Mouse (Mus musculus): Measurements from ENCODE around the gene Gm20441. TPM values are rescaled to one million over a fixed set of nuclear protein-coding genes. Genes with fewer than 3 reads are reported as not detected.
"Not testable (repeated sequence)": the region's sequence is repeated elsewhere in the genome, so short reads cannot be mapped to it uniquely, and the experiment has no call there.

The Gm20441 gene
- polyA plus RNA-seq, 1 experiment, result not detected

GRCm38 (mm10) chr10:75794880-75795279 lies 14.1 kb upstream of the Gm20441 start:
- H3K27ac ChIP-seq (replicated peaks; ENCODE audit: low read depth, low read length), result no peak overlapping the region
- H3K4me1 ChIP-seq (ENCODE audit: control insufficient read depth, insufficient read depth, insufficient read length, low read length), result peaks cover 14% of the 10 kb centered on the region
- no peak overlapping the region for H3K4me3 ChIP-seq (ENCODE audit: insufficient read depth, low read depth, low read length)

- Histone ChIP-seq H3K4me3 (ENCODE audit: insufficient read depth, low read depth, low read length) (no peak overlapping the region), H3K27ac (replicated peaks; ENCODE audit: low read depth, low read length) (no peak overlapping the region), H3K4me1 (ENCODE audit: control insufficient read depth, insufficient read depth, insufficient read length, low read length) (peaks cover 8% of the 10 kb centered on the region; the same call in 1 of the 2 replicates)
Observed at GRCm38 (mm10) chr10:75790773-75791172, 10.0 kb upstream of the Gm20441 start.

GRCm38 (mm10) chr10:75789841-75790240 lies 9.1 kb upstream of the Gm20441 start:
- Histone ChIP-seq H3K4me1 (ENCODE audit: control insufficient read depth, insufficient read depth, insufficient read length, low read length) (0 out of 2 replicates have a peak, but pooled peaks cover 3% of the 10 kb centered on the region), H3K4me3 (ENCODE audit: insufficient read depth, low read depth, low read length) (no peak overlapping the region), H3K27ac (replicated peaks; ENCODE audit: low read depth, low read length) (no peak overlapping the region)

GRCm38 (mm10) chr10:75789081-75789735 lies 8.5 kb upstream of the Gm20441 start:
- Histone ChIP-seq H3K27ac (replicated peaks; ENCODE audit: low read depth, low read length) (no peak overlapping the region), H3K4me3 (ENCODE audit: insufficient read depth, low read depth, low read length) (no peak overlapping the region), H3K4me1 (ENCODE audit: control insufficient read depth, insufficient read depth, insufficient read length, low read length) (no peaks in the 10 kb centered on the region)

- H3K4me3 ChIP-seq (ENCODE audit: insufficient read depth, low read depth, low read length), result no peak overlapping the region
- H3K4me1 ChIP-seq (ENCODE audit: control insufficient read depth, insufficient read depth, insufficient read length, low read length), result no peaks in the 10 kb centered on the region
- H3K27ac ChIP-seq (replicated peaks; ENCODE audit: low read depth, low read length), result no peak overlapping the region
Observed at GRCm38 (mm10) chr10:75788277-75788676, 7.5 kb upstream of the Gm20441 start.

- Histone ChIP-seq H3K27ac (replicated peaks; ENCODE audit: low read depth, low read length) (no peak overlapping the region), H3K4me3 (ENCODE audit: insufficient read depth, low read depth, low read length) (no peak overlapping the region), H3K4me1 (ENCODE audit: control insufficient read depth, insufficient read depth, insufficient read length, low read length) (no peaks in the 10 kb centered on the region)
Observed at GRCm38 (mm10) chr10:75785442-75785841, 4.7 kb upstream of the Gm20441 start.

- Histone ChIP-seq H3K4me3 (ENCODE audit: insufficient read depth, low read depth, low read length) (peak overlapping the region; percentile 62; the same call in 1 of the 2 replicates), H3K27ac (replicated peaks; ENCODE audit: low read depth, low read length) (no peak overlapping the region), H3K4me1 (ENCODE audit: control insufficient read depth, insufficient read depth, insufficient read length, low read length) (peaks cover 5% of the 10 kb centered on the region; the same call in 1 of the 2 replicates)
Observed at GRCm38 (mm10) chr10:75779206-75780174, 1.3 kb downstream of the Gm20441 start.

- H3K4me3 ChIP-seq (ENCODE audit: insufficient read depth, low read depth, low read length), result no peak overlapping the region
- no peak overlapping the region for H3K27ac ChIP-seq (replicated peaks; ENCODE audit: low read depth, low read length)
- H3K4me1 ChIP-seq (ENCODE audit: control insufficient read depth, insufficient read depth, insufficient read length, low read length), result peaks cover 5% of the 10 kb centered on the region; the same call in 1 of the 2 replicates
Observed at GRCm38 (mm10) chr10:75777885-75778284, 2.9 kb downstream of the Gm20441 start.

GRCm38 (mm10) chr10:75776562-75776961 lies 4.2 kb downstream of the Gm20441 start:
- Histone ChIP-seq H3K27ac (replicated peaks; ENCODE audit: low read depth, low read length) (no peak overlapping the region), H3K4me3 (ENCODE audit: insufficient read depth, low read depth, low read length) (no peak overlapping the region), H3K4me1 (ENCODE audit: control insufficient read depth, insufficient read depth, insufficient read length, low read length) (peaks cover 5% of the 10 kb centered on the region; the same call in 1 of the 2 replicates)

GRCm38 (mm10) chr10:75774587-75774986 lies 6.2 kb downstream of the Gm20441 start:
- H3K27ac ChIP-seq (replicated peaks; ENCODE audit: low read depth, low read length), result no peak overlapping the region
- H3K4me3 ChIP-seq (ENCODE audit: insufficient read depth, low read depth, low read length), result no peak overlapping the region
- H3K4me1 ChIP-seq (ENCODE audit: control insufficient read depth, insufficient read depth, insufficient read length, low read length), result peaks cover 1% of the 10 kb centered on the region; the same call in 1 of the 2 replicates

- no peak overlapping the region for H3K4me3 ChIP-seq (ENCODE audit: insufficient read depth, low read depth, low read length)
- H3K4me1 ChIP-seq (ENCODE audit: control insufficient read depth, insufficient read depth, insufficient read length, low read length), result no peaks in the 10 kb centered on the region; the same call in 1 of the 2 replicates
- no peak overlapping the region for H3K27ac ChIP-seq (replicated peaks; ENCODE audit: low read depth, low read length)
Observed at GRCm38 (mm10) chr10:75774102-75774501, 6.7 kb downstream of the Gm20441 start.

GRCm38 (mm10) chr10:75772795-75773664 lies 7.7 kb downstream of the Gm20441 start, which contains the start of gene Ddt:
Gene Ddt (minus strand): TSS chr10:75773414.
- Histone ChIP-seq H3K4me1 (ENCODE audit: control insufficient read depth, insufficient read depth, insufficient read length, low read length) (no peaks in the 10 kb centered on the region; the same call in 1 of the 2 replicates), H3K4me3 (ENCODE audit: insufficient read depth, low read depth, low read length) (peak within 1 kb of the TSS; percentile 90), H3K27ac (replicated peaks; ENCODE audit: low read depth, low read length) (peak within 1 kb of the TSS; percentile 79)

- not testable (repeated sequence) for H3K4me3 ChIP-seq (ENCODE audit: insufficient read depth, low read depth, low read length); H3K27ac ChIP-seq (replicated peaks; ENCODE audit: low read depth, low read length); H3K4me1 ChIP-seq (ENCODE audit: control insufficient read depth, insufficient read depth, insufficient read length, low read length)
Observed at GRCm38 (mm10) chr10:75767756-75768155, 13.0 kb downstream of the Gm20441 start.

GRCm38 (mm10) chr10:75766856-75767255 lies 13.9 kb downstream of the Gm20441 start:
- Histone ChIP-seq H3K4me1 (ENCODE audit: control insufficient read depth, insufficient read depth, insufficient read length, low read length) (peaks cover 2% of the 10 kb centered on the region; the same call in 1 of the 2 replicates), H3K4me3 (ENCODE audit: insufficient read depth, low read depth, low read length) (no peak overlapping the region), H3K27ac (replicated peaks; ENCODE audit: low read depth, low read length) (no peak overlapping the region)
